Mouse (Mus musculus): Measurements from ENCODE around the gene Bace1. TPM values are rescaled to one million over a fixed set of nuclear protein-coding genes. Genes with fewer than 3 reads are reported as not detected.

Bace1 gene
- polyA plus RNA-seq, 1 experiment from 2014 or later = 19.5 TPM

- no peaks in the 10 kb centered on the region for H3K9me3 ChIP-seq (replicated peaks; ENCODE audit: control insufficient read depth, low read length)
- H3K4me2 ChIP-seq = no peak overlapping the region
- peaks cover 2% of the 10 kb centered on the region; the same call in 1 of the 2 replicates for H3K36me3 ChIP-seq (ENCODE audit: control insufficient read depth, insufficient read depth, low read length)
- no peaks in the 10 kb centered on the region for H3K27me3 ChIP-seq (ENCODE audit: control insufficient read depth, insufficient read depth, low read length)
- H3K4me1 ChIP-seq (ENCODE audit: control insufficient read depth, insufficient read depth, low read length) = no peaks in the 10 kb centered on the region
- no peak overlapping the region for H3K27ac ChIP-seq (ENCODE audit: low read depth, low read length)
- no peak for ATAC-seq (replicated peaks; ENCODE audit: insufficient number of reproducible peaks, low FRiP score, low TSS enrichment)
- 80% methylated on average over 2 of the region's 2 CpGs for whole genome bisulfite sequencing (ENCODE audit: insufficient replicate concordance)
- H3K9ac ChIP-seq (ENCODE audit: low read depth, low read length) = no peak overlapping the region
- H3K4me3 ChIP-seq (ENCODE audit: low read depth, low read length) = no peak overlapping the region
Measured at GRCm38 (mm10) chr9:45877928-45878327, 39.5 kb downstream of the Bace1 start.

- Histone ChIP-seq H3K27ac (ENCODE audit: low read depth, low read length) (no peak overlapping the region), H3K36me3 (ENCODE audit: control insufficient read depth, insufficient read depth, low read length) (peaks cover 29% of the 10 kb centered on the region), H3K9ac (ENCODE audit: low read depth, low read length) (no peak overlapping the region), H3K9me3 (replicated peaks; ENCODE audit: control insufficient read depth, low read length) (no peaks in the 10 kb centered on the region), H3K4me3 (ENCODE audit: low read depth, low read length) (no peak overlapping the region), H3K4me1 (ENCODE audit: control insufficient read depth, insufficient read depth, low read length) (no peaks in the 10 kb centered on the region), H3K4me2 (no peak overlapping the region), H3K27me3 (ENCODE audit: control insufficient read depth, insufficient read depth, low read length) (no peaks in the 10 kb centered on the region)
- ATAC-seq (replicated peaks; ENCODE audit: insufficient number of reproducible peaks, low FRiP score, low TSS enrichment) = no peak
Measured at GRCm38 (mm10) chr9:45893681-45894080, 55.3 kb downstream of the Bace1 start.

DNA sequence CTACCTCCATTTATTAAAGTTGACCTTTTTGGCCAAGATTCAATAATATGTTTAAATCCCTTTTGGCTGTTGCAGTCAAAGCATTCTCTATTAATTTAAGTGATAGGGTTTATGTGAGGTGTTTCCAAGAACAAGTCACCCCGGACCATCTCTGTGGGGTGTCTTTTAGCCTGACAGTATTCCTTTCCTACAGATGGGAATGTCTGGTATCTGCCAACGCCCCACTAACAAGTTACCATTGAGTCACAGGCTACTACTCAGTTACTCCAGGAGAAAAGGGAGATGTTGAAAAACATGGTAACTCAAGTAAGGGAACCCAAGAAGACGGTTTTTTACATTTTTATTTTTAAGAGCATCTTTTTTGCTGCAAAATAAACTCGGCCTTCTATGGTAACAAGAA is 66.8 kb downstream of the Bace1 start:
- Histone ChIP-seq H3K27me3 (ENCODE audit: control insufficient read depth, insufficient read depth, low read length) (no peaks in the 10 kb centered on the region), H3K9ac (ENCODE audit: low read depth, low read length) (peak overlapping the region; percentile 96), H3K4me1 (ENCODE audit: control insufficient read depth, insufficient read depth, low read length) (peaks cover 15% of the 10 kb centered on the region), H3K4me3 (ENCODE audit: low read depth, low read length) (peak overlapping the region; percentile 98), H3K9me3 (replicated peaks; ENCODE audit: control insufficient read depth, low read length) (no peaks in the 10 kb centered on the region), H3K4me2 (peak overlapping the region; percentile 77), H3K27ac (ENCODE audit: low read depth, low read length) (no peak overlapping the region), H3K36me3 (ENCODE audit: control insufficient read depth, insufficient read depth, low read length) (peaks cover 10% of the 10 kb centered on the region)
- no peak for ATAC-seq (replicated peaks; ENCODE audit: insufficient number of reproducible peaks, low FRiP score, low TSS enrichment)
- 54% methylated on average over 4 of the region's 4 CpGs for WGBS (ENCODE audit: insufficient replicate concordance)

DNA sequence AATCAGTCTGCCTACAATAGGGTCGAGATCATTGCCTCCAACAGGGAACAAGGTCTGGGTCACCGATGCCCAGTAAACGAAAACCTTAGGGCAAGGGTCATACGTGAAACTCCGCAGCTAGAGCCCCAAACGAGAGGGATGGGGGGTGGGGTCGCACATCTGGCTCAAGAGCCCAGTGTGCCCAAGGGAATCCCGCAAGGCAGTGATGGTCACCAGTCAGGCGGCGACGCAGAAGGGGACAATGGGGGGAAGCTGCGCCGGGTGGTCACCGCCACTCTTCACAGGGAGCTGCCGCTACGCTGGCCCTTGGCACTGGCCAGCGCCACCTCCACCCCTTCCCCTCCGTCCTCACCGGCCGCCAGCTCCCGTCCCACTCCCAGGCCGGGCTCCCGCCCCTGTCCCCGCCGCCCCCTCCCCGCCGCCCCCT is 67.4 kb downstream of the Bace1 start:
- no peaks in the 10 kb centered on the region for H3K27me3 ChIP-seq (ENCODE audit: control insufficient read depth, insufficient read depth, low read length)
- H3K4me2 ChIP-seq = peak overlapping the region; percentile 77
- peak overlapping the region; percentile 96 for H3K9ac ChIP-seq (ENCODE audit: low read depth, low read length)
- no peaks in the 10 kb centered on the region for H3K9me3 ChIP-seq (replicated peaks; ENCODE audit: control insufficient read depth, low read length)
- peaks cover 15% of the 10 kb centered on the region for H3K4me1 ChIP-seq (ENCODE audit: control insufficient read depth, insufficient read depth, low read length)
- peak; percentile 51 for ATAC-seq (replicated peaks; ENCODE audit: insufficient number of reproducible peaks, low FRiP score, low TSS enrichment)
- 1% methylated on average over 22 of the region's 27 CpGs for WGBS (ENCODE audit: insufficient replicate concordance)
- peaks cover 8% of the 10 kb centered on the region for H3K36me3 ChIP-seq (ENCODE audit: control insufficient read depth, insufficient read depth, low read length)
- peak overlapping the region; percentile 98 for H3K4me3 ChIP-seq (ENCODE audit: low read depth, low read length)
- H3K27ac ChIP-seq (ENCODE audit: low read depth, low read length) = peak overlapping the region; percentile 98

GRCm38 (mm10) chr9:45906355-45907077 is 68.1 kb downstream of the Bace1 start, which contains the start of the genes Pcsk7 and Rnf214:
TSS of gene Pcsk7 (plus strand) at chr9:45906497.
TSS of gene Rnf214 (minus strand) at chr9:45906911.
- Histone ChIP-seq H3K4me2 (peak within 1 kb of the TSS; percentile 77), H3K9ac (ENCODE audit: low read depth, low read length) (peak within 1 kb of the TSS; percentile 96), H3K27me3 (ENCODE audit: control insufficient read depth, insufficient read depth, low read length) (no peaks in the 10 kb centered on the region), H3K4me1 (ENCODE audit: control insufficient read depth, insufficient read depth, low read length) (peaks cover 15% of the 10 kb centered on the region), H3K36me3 (ENCODE audit: control insufficient read depth, insufficient read depth, low read length) (peaks cover 14% of the 10 kb centered on the region), H3K27ac (ENCODE audit: low read depth, low read length) (peak within 1 kb of the TSS; percentile 98), H3K4me3 (ENCODE audit: low read depth, low read length) (peak within 1 kb of the TSS; percentile 98), H3K9me3 (replicated peaks; ENCODE audit: control insufficient read depth, low read length) (no peaks in the 10 kb centered on the region)
- WGBS (ENCODE audit: insufficient replicate concordance) = under 1% methylated on average over 79 of the region's 80 CpGs
- ATAC-seq (replicated peaks; ENCODE audit: insufficient number of reproducible peaks, low FRiP score, low TSS enrichment) = peak; percentile 89

DNA sequence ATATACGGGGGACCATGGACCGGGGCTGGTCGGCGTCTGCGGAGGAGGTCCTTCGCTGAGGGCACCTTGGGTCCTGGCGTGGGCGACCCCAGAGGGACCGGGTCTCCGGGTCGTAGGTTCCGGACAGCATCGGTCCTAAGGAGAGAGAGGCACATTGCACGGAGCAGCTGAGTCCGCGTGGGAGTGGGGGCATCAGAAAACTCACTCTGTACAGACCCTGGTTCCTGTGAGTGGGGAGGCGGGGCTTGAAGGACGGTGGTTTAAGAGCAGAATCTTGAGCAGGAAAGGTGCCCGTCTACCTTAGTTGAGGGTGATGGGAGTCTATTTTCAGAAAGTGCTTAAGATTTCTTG is 68.7 kb downstream of the Bace1 start:
- H3K4me2 ChIP-seq = peak overlapping the region; percentile 77
- peak overlapping the region; percentile 96 for H3K9ac ChIP-seq (ENCODE audit: low read depth, low read length)
- H3K4me3 ChIP-seq (ENCODE audit: low read depth, low read length) = peak overlapping the region; percentile 98
- 0 out of 2 replicates have a peak, but pooled peaks have one; percentile 1 for ATAC-seq (replicated peaks; ENCODE audit: insufficient number of reproducible peaks, low FRiP score, low TSS enrichment)
- under 1% methylated on average over 19 of the region's 19 CpGs for WGBS (ENCODE audit: insufficient replicate concordance)
- H3K4me1 ChIP-seq (ENCODE audit: control insufficient read depth, insufficient read depth, low read length) = peaks cover 15% of the 10 kb centered on the region
- no peaks in the 10 kb centered on the region for H3K9me3 ChIP-seq (replicated peaks; ENCODE audit: control insufficient read depth, low read length)
- no peaks in the 10 kb centered on the region for H3K27me3 ChIP-seq (ENCODE audit: control insufficient read depth, insufficient read depth, low read length)
- peak overlapping the region; percentile 98 for H3K27ac ChIP-seq (ENCODE audit: low read depth, low read length)
- H3K36me3 ChIP-seq (ENCODE audit: control insufficient read depth, insufficient read depth, low read length) = peaks cover 11% of the 10 kb centered on the region

DNA sequence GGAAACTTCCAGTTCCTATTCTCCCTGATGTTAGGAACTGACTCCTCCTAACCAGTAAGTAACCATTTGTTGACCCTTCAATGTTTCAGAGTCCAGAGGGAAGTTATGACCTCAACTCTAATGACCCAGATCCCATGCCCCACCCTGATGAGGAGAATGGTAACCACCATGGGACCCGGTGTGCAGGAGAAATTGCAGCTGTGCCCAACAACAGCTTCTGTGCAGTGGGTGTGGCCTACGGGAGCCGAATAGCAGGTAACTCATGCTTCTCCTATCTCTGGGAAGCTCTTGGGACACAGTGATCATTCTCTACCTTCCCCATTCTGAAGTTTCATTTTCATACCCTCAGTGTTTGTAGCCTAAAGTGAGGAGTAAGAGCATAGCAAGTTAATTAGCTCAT is 72.6 kb downstream of the Bace1 start:
- ATAC-seq (replicated peaks; ENCODE audit: insufficient number of reproducible peaks, low FRiP score, low TSS enrichment) = no peak
- Histone ChIP-seq H3K4me3 (ENCODE audit: low read depth, low read length) (no peak overlapping the region), H3K9me3 (replicated peaks; ENCODE audit: control insufficient read depth, low read length) (no peaks in the 10 kb centered on the region), H3K36me3 (ENCODE audit: control insufficient read depth, insufficient read depth, low read length) (peaks cover 19% of the 10 kb centered on the region), H3K4me1 (ENCODE audit: control insufficient read depth, insufficient read depth, low read length) (peaks cover 8% of the 10 kb centered on the region), H3K27ac (ENCODE audit: low read depth, low read length) (no peak overlapping the region), H3K27me3 (ENCODE audit: control insufficient read depth, insufficient read depth, low read length) (no peaks in the 10 kb centered on the region), H3K4me2 (no peak overlapping the region), H3K9ac (ENCODE audit: low read depth, low read length) (no peak overlapping the region)
- WGBS (ENCODE audit: insufficient replicate concordance) = 92% methylated on average over 3 of the region's 3 CpGs

DNA sequence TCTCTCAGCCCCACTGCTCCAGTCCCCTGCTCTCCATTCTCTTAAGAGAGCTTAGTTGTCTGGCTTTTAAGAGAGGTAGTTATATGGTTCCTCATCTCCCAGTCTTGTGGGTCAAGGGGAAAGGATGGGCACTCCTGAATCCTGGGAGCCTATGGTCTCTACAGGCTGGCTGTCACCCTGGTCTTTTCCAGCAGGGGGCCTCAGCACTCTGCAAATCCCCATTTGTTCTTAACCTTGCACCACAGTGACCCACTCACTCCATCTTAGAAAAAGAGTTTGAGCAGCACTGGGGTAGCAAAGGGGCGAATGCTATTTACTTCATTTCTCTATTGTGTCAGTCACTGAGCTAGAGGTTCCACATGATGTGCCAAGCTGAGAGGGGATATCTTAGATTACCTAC is 73.3 kb downstream of the Bace1 start:
- H3K9ac ChIP-seq (ENCODE audit: low read depth, low read length) = no peak overlapping the region
- H3K4me3 ChIP-seq (ENCODE audit: low read depth, low read length) = no peak overlapping the region
- H3K36me3 ChIP-seq (ENCODE audit: control insufficient read depth, insufficient read depth, low read length) = peaks cover 20% of the 10 kb centered on the region
- ATAC-seq (replicated peaks; ENCODE audit: insufficient number of reproducible peaks, low FRiP score, low TSS enrichment) = no peak
- H3K4me2 ChIP-seq = no peak overlapping the region
- 59% methylated on average over 1 of the region's 1 CpGs for WGBS (ENCODE audit: insufficient replicate concordance)
- H3K9me3 ChIP-seq (replicated peaks; ENCODE audit: control insufficient read depth, low read length) = no peaks in the 10 kb centered on the region
- peaks cover 8% of the 10 kb centered on the region for H3K4me1 ChIP-seq (ENCODE audit: control insufficient read depth, insufficient read depth, low read length)
- H3K27ac ChIP-seq (ENCODE audit: low read depth, low read length) = no peak overlapping the region
- H3K27me3 ChIP-seq (ENCODE audit: control insufficient read depth, insufficient read depth, low read length) = no peaks in the 10 kb centered on the region
